Mouse (Mus musculus) erythroblast, embryonic 14.5 days (primary cell): ENCODE results near the gene Paqr8. TPM values are rescaled to one million over a fixed set of nuclear protein-coding genes. Genes with fewer than 3 reads are reported as not detected.

ENCODE experiments used
- H3K27me3 ChIP-seq: 2 replicates; pipeline ENCODE4 v1.6.1; 2012; ENCODE audit warnings: inconsistent platforms; ENCODE audit not compliant: control insufficient read depth
- H3K36me3 ChIP-seq: 2 replicates; pipeline ENCODE4 v1.6.1; 2012; ENCODE audit warnings: mild to moderate bottlenecking, inconsistent platforms; ENCODE audit not compliant: control insufficient read depth
- H3K4me1 ChIP-seq: 2 replicates; pipeline ENCODE4 v1.6.1; 2012; ENCODE audit warnings: inconsistent platforms; ENCODE audit not compliant: control insufficient read depth
- H3K4me3 ChIP-seq: replicated peaks from 2 replicates; pipeline ENCODE3; 2012; ENCODE audit warnings: moderate library complexity, mild to moderate bottlenecking, inconsistent platforms
- H3K9me3 ChIP-seq: 2 replicates; pipeline ENCODE4 v1.6.1; 2012; ENCODE audit warnings: low read length, inconsistent platforms, mixed read lengths; ENCODE audit not compliant: control insufficient read depth
- GATA1 ChIP-seq: IDR thresholded peaks from 2 replicates; pipeline ENCODE4 v1.6.1; 2012; ENCODE audit warnings: low read length, inconsistent platforms, mixed read lengths
- TAL1 ChIP-seq: IDR thresholded peaks from 3 replicates; pipeline ENCODE4 v1.6.1; 2012; ENCODE audit warnings: low read length, inconsistent platforms, mixed read lengths
- polyA plus RNA-seq: library from polyadenylated mRNA; stranded (reverse); fragments of >175 nt; gene quantifications from 2 replicates; pipeline ENCODE4 v1.2.3, GENCODE M21; 2012

Paqr8 gene
- polyA plus RNA-seq, 1 experiment = 0.01 TPM

DNA sequence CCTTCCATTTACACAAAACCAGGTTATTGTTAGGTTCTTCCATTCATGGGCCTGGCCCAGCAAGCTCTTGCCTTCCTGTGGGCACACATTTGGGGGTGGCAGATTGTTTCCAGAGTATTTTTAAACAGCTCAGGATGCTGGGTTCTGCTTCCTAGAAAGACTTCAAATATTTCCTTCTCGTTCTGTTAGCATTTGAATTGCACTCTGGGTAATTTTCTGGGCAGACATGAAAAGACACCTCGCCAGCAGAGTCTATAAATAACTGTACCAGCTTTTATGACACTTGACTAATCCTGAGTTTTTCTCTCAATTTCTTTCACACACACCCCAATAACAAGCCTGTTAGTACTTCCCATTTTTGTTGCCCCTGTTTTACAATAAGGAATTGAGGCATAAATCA is 50.9 kb downstream of the Paqr8 start:
- no peak for TF ChIP-seq TAL1
- no peak for TF ChIP-seq GATA1

GRCm38 (mm10) chr1:20941857-20942256 is 51.5 kb downstream of the Paqr8 start:
- H3K9me3 ChIP-seq = 0 out of 2 replicates have a peak, but pooled peaks cover 2% of the 10 kb centered on the region
- H3K4me1 ChIP-seq = no peaks in the 10 kb centered on the region
- no peaks in the 10 kb centered on the region for H3K27me3 ChIP-seq
- no peaks in the 10 kb centered on the region for H3K36me3 ChIP-seq
- no peak overlapping the region for H3K4me3 ChIP-seq
- TF ChIP-seq GATA1 (no peak), TAL1 (no peak)

More for the DNA sequence above, 50.9 kb downstream of the Paqr8 start:
- H3K9me3 ChIP-seq = 0 out of 2 replicates have a peak, but pooled peaks cover 2% of the 10 kb centered on the region
- H3K4me3 ChIP-seq = no peak overlapping the region
- no peaks in the 10 kb centered on the region for H3K27me3 ChIP-seq
- no peaks in the 10 kb centered on the region for H3K36me3 ChIP-seq
- no peaks in the 10 kb centered on the region for H3K4me1 ChIP-seq

- Histone ChIP-seq H3K9me3 (0 out of 2 replicates have a peak, but pooled peaks cover 2% of the 10 kb centered on the region), H3K36me3 (no peaks in the 10 kb centered on the region), H3K4me1 (no peaks in the 10 kb centered on the region), H3K4me3 (no peak overlapping the region), H3K27me3 (no peaks in the 10 kb centered on the region)
- no peak for TF ChIP-seq GATA1
- no peak for TF ChIP-seq TAL1
These were observed 52.6 kb downstream of the Paqr8 start for GRCm38 (mm10) chr1:20943016-20943415.

GRCm38 (mm10) chr1:20951300-20951763 is 60.9 kb downstream of the Paqr8 start, which contains the start of gene Efhc1:
Efhc1 (plus strand) TSS chr1:20951626.
- H3K9me3 ChIP-seq = no peaks in the 10 kb centered on the region
- H3K4me1 ChIP-seq = peaks cover 12% of the 10 kb centered on the region

DNA sequence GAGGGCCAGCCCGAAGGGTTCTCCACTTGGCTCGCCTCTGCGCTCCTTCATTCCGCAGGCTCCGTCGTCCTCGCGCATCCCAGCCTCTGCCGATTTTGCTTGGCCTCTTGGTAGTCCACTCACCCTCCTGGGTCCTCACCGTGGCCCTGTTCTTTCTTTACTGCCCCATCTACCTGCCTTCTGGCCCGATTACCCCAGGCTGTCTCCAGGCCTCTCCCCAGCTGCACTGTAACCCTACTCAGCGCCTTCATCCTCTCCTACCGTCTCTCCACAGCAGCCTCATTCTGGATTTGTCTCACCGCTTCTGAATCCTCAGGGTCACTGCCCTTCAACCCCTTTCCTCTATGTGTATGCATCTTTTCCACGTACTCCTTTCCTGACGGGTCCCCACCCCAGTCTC is 61.4 kb downstream of the Paqr8 start:
- H3K36me3 ChIP-seq = no peaks in the 10 kb centered on the region
- no peaks in the 10 kb centered on the region for H3K27me3 ChIP-seq
- H3K9me3 ChIP-seq = no peaks in the 10 kb centered on the region
- H3K4me1 ChIP-seq = peaks cover 12% of the 10 kb centered on the region
- TF ChIP-seq GATA1 (no peak), TAL1 (no peak)
- peak overlapping the region; percentile 60 for H3K4me3 ChIP-seq

More at GRCm38 (mm10) chr1:20951300-20951763, 60.9 kb downstream of the Paqr8 start, which contains the start of gene Efhc1:
- Histone ChIP-seq H3K27me3 (no peaks in the 10 kb centered on the region), H3K4me3 (peak within 1 kb of the TSS; percentile 60), H3K36me3 (no peaks in the 10 kb centered on the region)
- TF ChIP-seq GATA1 (no peak), TAL1 (no peak)

GRCm38 (mm10) chr1:20954876-20955275 is 64.5 kb downstream of the Paqr8 start:
- Histone ChIP-seq H3K27me3 (no peaks in the 10 kb centered on the region), H3K36me3 (no peaks in the 10 kb centered on the region), H3K4me1 (peaks cover 12% of the 10 kb centered on the region), H3K4me3 (no peak overlapping the region), H3K9me3 (no peaks in the 10 kb centered on the region)
- TF ChIP-seq GATA1 (no peak), TAL1 (no peak)

GRCm38 (mm10) chr1:20969642-20970041 is 79.2 kb downstream of the Paqr8 start:
- Histone ChIP-seq H3K4me1 (no peaks in the 10 kb centered on the region), H3K4me3 (no peak overlapping the region), H3K9me3 (no peaks in the 10 kb centered on the region), H3K36me3 (no peaks in the 10 kb centered on the region), H3K27me3 (no peaks in the 10 kb centered on the region)
- TF ChIP-seq TAL1 (no peak), GATA1 (no peak)

DNA sequence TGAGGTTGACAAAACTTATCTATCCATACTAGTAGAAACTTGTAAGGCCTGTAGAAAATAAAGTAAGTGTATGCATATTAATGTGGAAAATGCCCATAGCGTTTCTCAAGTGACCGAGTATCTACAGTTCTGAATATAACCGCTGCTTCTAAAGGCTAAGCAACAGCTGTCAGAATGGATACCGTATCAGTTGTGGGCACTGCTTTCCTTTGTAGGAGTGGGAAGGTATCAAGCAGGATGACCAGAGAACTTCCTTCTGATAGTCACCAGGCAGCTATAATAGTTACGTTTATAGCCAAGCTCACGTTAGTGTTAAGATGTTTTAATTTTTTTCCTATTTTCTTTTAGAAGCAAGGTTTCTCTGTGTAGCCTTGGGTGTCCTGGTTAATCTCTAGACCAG is 83.0 kb downstream of the Paqr8 start:
- no peaks in the 10 kb centered on the region for H3K4me1 ChIP-seq
- H3K36me3 ChIP-seq = no peaks in the 10 kb centered on the region
- no peaks in the 10 kb centered on the region for H3K27me3 ChIP-seq
- no peak overlapping the region for H3K4me3 ChIP-seq
- H3K9me3 ChIP-seq = no peaks in the 10 kb centered on the region
- TF ChIP-seq TAL1 (no peak), GATA1 (no peak)

GRCm38 (mm10) chr1:20974341-20975135 is 84.1 kb downstream of the Paqr8 start:
- H3K4me1 ChIP-seq = no peaks in the 10 kb centered on the region
- H3K9me3 ChIP-seq = no peaks in the 10 kb centered on the region
- TF ChIP-seq GATA1 = no peak
- TF ChIP-seq TAL1 = no peak
- no peaks in the 10 kb centered on the region for H3K27me3 ChIP-seq
- H3K36me3 ChIP-seq = no peaks in the 10 kb centered on the region
- no peak overlapping the region for H3K4me3 ChIP-seq
